Mouse (Mus musculus) liver, adult 2 months (tissue): Measurements from ENCODE around the gene Hivep2. TPM values are rescaled to one million over a fixed set of nuclear protein-coding genes. Genes with fewer than 3 reads are reported as not detected.
A peak's percentile ranks its signal among the peaks of the same experiment; 100 is the strongest.

Experiments
- DNase-seq: peaks from one replicate; pipeline ENCODE4 v3.0.0-alpha.2; 2011; ENCODE audit warnings: low read depth, low spot score; ENCODE audit errors: extremely low read depth
- H3K27ac ChIP-seq: fragments of 200-500 bp; replicated peaks from 2 replicates; pipeline ENCODE4 v1.5.1; 2012; ENCODE audit warnings: low read depth, mild to moderate bottlenecking, control low read depth, inconsistent platforms, low read length; ENCODE audit not compliant: insufficient read depth
- H3K27me3 ChIP-seq: fragments of 200-500 bp; 2 replicates; pipeline ENCODE4 v1.6.1; 2012; ENCODE audit warnings: mild to moderate bottlenecking, moderate library complexity, low read length, inconsistent platforms; ENCODE audit not compliant: control insufficient read depth, insufficient read depth
- H3K36me3 ChIP-seq: fragments of 200-500 bp; 2 replicates; pipeline ENCODE4 v1.6.1; 2012; ENCODE audit warnings: low read length, inconsistent platforms; ENCODE audit not compliant: control insufficient read depth, insufficient read depth
- H3K4me1 ChIP-seq: fragments of 200-500 bp; 2 replicates; pipeline ENCODE4 v1.6.1; 2011; ENCODE audit warnings: low read length; ENCODE audit not compliant: control insufficient read depth, insufficient read depth
- H3K4me3 ChIP-seq: fragments of 200-500 bp; 2 replicates; pipeline ENCODE4 v1.5.1; 2011; ENCODE audit warnings: low read depth, mild to moderate bottlenecking, control low read depth, low read length, moderate library complexity; ENCODE audit not compliant: insufficient read depth
- H3K79me2 ChIP-seq: fragments of 200-500 bp; 2 replicates; pipeline ENCODE4 v1.6.1; 2012; ENCODE audit warnings: inconsistent platforms, mild to moderate bottlenecking, low read length, moderate library complexity; ENCODE audit not compliant: control insufficient read depth, insufficient read depth
- H3K9ac ChIP-seq: fragments of 200-500 bp; 2 replicates; pipeline ENCODE4 v1.6.1; 2012; ENCODE audit warnings: low read depth, mild to moderate bottlenecking, control low read depth, inconsistent platforms, low read length
- CTCF ChIP-seq: fragments of 200-500 bp; IDR thresholded peaks from 2 replicates; pipeline ENCODE4 v1.5.1; 2011; ENCODE audit warnings: low read depth, low read length, control low read depth
- POLR2A ChIP-seq: fragments of 200-500 bp; IDR thresholded peaks from 2 replicates; pipeline ENCODE4 v1.6.1; 2011; ENCODE audit warnings: low read length, control low read depth; ENCODE audit not compliant: insufficient read depth; ENCODE audit errors: extremely low read depth
- WGBS: fragments of 180-500 bp; shearing (Covaris S2); methylation state at CpG from one replicate; pipeline ENCODE4 v1.1.7; 2018; 5-methylcytosine and 5-hydroxymethylcytosine counted together
- polyA plus RNA-seq: library from polyadenylated mRNA; depleted of rRNA; stranded (reverse); fragments of >200 nt; gene quantifications from 2 replicates; pipeline ENCODE4 v1.2.3, GENCODE M21; 2012
- total RNA-seq: library from RNA; depleted of rRNA; stranded (reverse); fragments of >200 nt; gene quantifications from 2 replicates; pipeline ENCODE4 v1.2.3, GENCODE M21; 2014

Gene Hivep2
- total and polyA plus RNA-seq, 2 experiments: 1.5 to 6.4 TPM

- peak; percentile 45 for DNase-seq
- WGBS: 24% methylated on average over 5 of the region's 5 CpGs
- Histone ChIP-seq H3K36me3 (no peaks in the 10 kb centered on the region), H3K79me2 (peaks cover 3% of the 10 kb centered on the region; the same call in 1 of the 2 replicates), H3K4me1 (peaks cover 5% of the 10 kb centered on the region; the same call in 1 of the 2 replicates), H3K4me3 (peak overlapping the region; percentile 73; the same call in 1 of the 2 replicates), H3K27ac (peak overlapping the region; percentile 70), H3K27me3 (no peaks in the 10 kb centered on the region), H3K9ac (peak overlapping the region; percentile 96; the same call in 1 of the 2 replicates)
- TF ChIP-seq CTCF (no peak), POLR2A (no peak)
Observed at GRCm38 (mm10) chr10:13968234-13968555, 2.3 kb downstream of the Hivep2 start.

GRCm38 (mm10) chr10:13968989-13969388 lies 3.1 kb downstream of the Hivep2 start:
- Histone ChIP-seq H3K4me1 (0 out of 2 replicates have a peak, but pooled peaks cover 3% of the 10 kb centered on the region), H3K4me3 (no peak overlapping the region), H3K9ac (no peak overlapping the region), H3K27ac (no peak overlapping the region), H3K27me3 (no peaks in the 10 kb centered on the region), H3K79me2 (peaks cover 3% of the 10 kb centered on the region; the same call in 1 of the 2 replicates), H3K36me3 (no peaks in the 10 kb centered on the region)
- TF ChIP-seq POLR2A: no peak
- TF ChIP-seq CTCF: peak; percentile 15; the same call in 1 of the 2 replicates
- DNase-seq: no peak
- 47% methylated on average over 8 of the region's 8 CpGs for WGBS

- no peaks in the 10 kb centered on the region for H3K27me3 ChIP-seq
- no peak for TF ChIP-seq CTCF
- TF ChIP-seq POLR2A: no peak
- no peak overlapping the region for H3K4me3 ChIP-seq
- peaks cover 3% of the 10 kb centered on the region; the same call in 1 of the 2 replicates for H3K79me2 ChIP-seq
- DNase-seq: no peak
- H3K36me3 ChIP-seq: no peaks in the 10 kb centered on the region
- WGBS: 86% methylated on average over 3 of the region's 3 CpGs
- no peak overlapping the region for H3K9ac ChIP-seq
- H3K4me1 ChIP-seq: 0 out of 2 replicates have a peak, but pooled peaks cover 3% of the 10 kb centered on the region
- H3K27ac ChIP-seq: no peak overlapping the region
Observed at GRCm38 (mm10) chr10:13970321-13970720, 4.4 kb downstream of the Hivep2 start.

GRCm38 (mm10) chr10:13971268-13971667 lies 5.4 kb downstream of the Hivep2 start:
- peaks cover 6% of the 10 kb centered on the region; the same call in 1 of the 2 replicates for H3K79me2 ChIP-seq
- no peak overlapping the region for H3K27ac ChIP-seq
- no peaks in the 10 kb centered on the region for H3K27me3 ChIP-seq
- no peak overlapping the region for H3K4me3 ChIP-seq
- no peak for DNase-seq
- H3K36me3 ChIP-seq: no peaks in the 10 kb centered on the region
- TF ChIP-seq POLR2A (no peak), CTCF (no peak)
- 77% methylated on average over 5 of the region's 5 CpGs for WGBS
- peaks cover 5% of the 10 kb centered on the region for H3K4me1 ChIP-seq
- H3K9ac ChIP-seq: no peak overlapping the region

GRCm38 (mm10) chr10:13973563-13974179 lies 7.8 kb downstream of the Hivep2 start:
- Histone ChIP-seq H3K4me1 (peaks cover 4% of the 10 kb centered on the region), H3K9ac (no peak overlapping the region), H3K4me3 (no peak overlapping the region), H3K79me2 (peaks cover 11% of the 10 kb centered on the region; the same call in 1 of the 2 replicates), H3K36me3 (no peaks in the 10 kb centered on the region), H3K27ac (no peak overlapping the region), H3K27me3 (no peaks in the 10 kb centered on the region)
- 90% methylated on average over 7 of the region's 7 CpGs for WGBS
- DNase-seq: no peak
- no peak for TF ChIP-seq CTCF
- no peak for TF ChIP-seq POLR2A

GRCm38 (mm10) chr10:13974472-13974871 lies 8.6 kb downstream of the Hivep2 start:
- 85% methylated on average over 7 of the region's 7 CpGs for WGBS
- TF ChIP-seq CTCF (no peak), POLR2A (no peak)

More at GRCm38 (mm10) chr10:13974472-13974871, 8.6 kb downstream of the Hivep2 start:
- no peaks in the 10 kb centered on the region for H3K27me3 ChIP-seq
- H3K79me2 ChIP-seq: peaks cover 11% of the 10 kb centered on the region; the same call in 1 of the 2 replicates
- H3K4me3 ChIP-seq: no peak overlapping the region
- H3K27ac ChIP-seq: no peak overlapping the region
- no peak overlapping the region for H3K9ac ChIP-seq
- no peak for DNase-seq
- H3K4me1 ChIP-seq: peaks cover 4% of the 10 kb centered on the region
- no peaks in the 10 kb centered on the region for H3K36me3 ChIP-seq
